Comparison of ENCODE assay signal across 7 mouse cellular contexts in the genomic region with DNA sequence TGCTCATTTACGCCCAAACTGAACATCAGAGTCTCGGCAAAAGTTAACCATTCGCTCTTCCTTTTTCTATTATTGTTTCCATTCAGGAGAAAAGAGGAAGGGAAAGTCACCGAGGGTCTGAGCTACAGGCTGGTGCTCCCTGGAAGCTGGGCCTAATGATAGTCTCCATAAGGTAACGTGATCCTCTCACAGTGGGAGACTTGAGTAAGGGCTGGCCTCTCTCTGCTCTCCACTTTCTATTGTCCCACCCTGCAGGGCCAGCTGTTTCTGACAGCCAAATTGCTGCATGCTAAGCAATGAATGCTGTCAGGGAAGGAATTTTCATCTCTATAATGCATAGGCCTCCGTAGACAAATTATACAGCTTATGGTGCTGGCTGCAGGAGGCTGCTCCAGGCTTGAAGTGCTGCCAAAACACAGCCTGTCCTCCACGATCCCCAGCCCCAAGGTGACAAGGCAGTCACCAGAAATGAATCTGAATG. TPM values are rescaled to one million over a fixed set of nuclear protein-coding genes. Genes with fewer than 3 reads are reported as not detected.
DNase-seq lines count a peak whose midpoint lies in the region; ATAC-seq and TF ChIP-seq lines count a peak whose summit lies in the region.

No protein-coding gene starts in this region.

- H3K36me3 ChIP-seq in lung, postnatal 0 days (ENCODE audit: insufficient read depth, low read length): no peaks in the 10 kb centered on the region
- H3K36me3 ChIP-seq in embryonic facial prominence, embryonic 14.5 days (ENCODE audit: control insufficient read depth, insufficient read depth, low read length): peaks cover 19% of the 10 kb centered on the region; the same call in 1 of the 2 replicates
- H3K36me3 ChIP-seq in hindbrain, postnatal 0 days (ENCODE audit: insufficient read depth, low read length): no peaks in the 10 kb centered on the region
- H3K36me3 ChIP-seq in midbrain, postnatal 0 days (ENCODE audit: insufficient read depth, low read length): no peaks in the 10 kb centered on the region; the same call in 1 of the 2 replicates

- peak; percentile 29; the same call in 1 of the 2 replicates for ATAC-seq in lung, postnatal 0 days
- ATAC-seq in embryonic facial prominence, embryonic 14.5 days (ENCODE audit: low read depth): peak; percentile 78
- ATAC-seq in hindbrain, postnatal 0 days: peak; percentile 27; the same call in 1 of the 2 replicates
- no peak for ATAC-seq in midbrain, postnatal 0 days (ENCODE audit: low FRiP score)

- peak; percentile 51 for DNase-seq in lung, postnatal 0 days (ENCODE audit: low spot score)
- DNase-seq in lung, postnatal 36 days: no peak
- DNase-seq in embryonic facial prominence, embryonic 14.5 days (ENCODE audit: low spot score): peak; percentile 92
- DNase-seq in hindbrain, postnatal 0 days (ENCODE audit: low spot score): peak; percentile 36
- DNase-seq in midbrain, postnatal 0 days (ENCODE audit: low spot score): peak; percentile 39
- DNase-seq in urinary bladder, postnatal 25 days (ENCODE audit: low spot score): no peak
- no peak for DNase-seq in spleen, adult 18-20 months

- H3K4me2 ChIP-seq in lung, postnatal 0 days (replicated peaks; ENCODE audit: low read depth, low read length): peak overlapping the region; percentile 6; the same call in 1 of the 2 replicates
- H3K4me2 ChIP-seq in embryonic facial prominence, embryonic 14.5 days (ENCODE audit: low read depth, low read length): peak overlapping the region; percentile 4; the same call in 1 of the 2 replicates
- H3K4me2 ChIP-seq in hindbrain, postnatal 0 days (ENCODE audit: low read depth, low read length): 0 out of 2 replicates have a peak overlapping the region, but pooled peaks have one; percentile 3
- H3K4me2 ChIP-seq in midbrain, postnatal 0 days (ENCODE audit: low read depth, low read length, poor library complexity, severe bottlenecking): no peak overlapping the region

- peak overlapping the region; percentile 47 for H3K27ac ChIP-seq in lung, postnatal 0 days (ENCODE audit: low read length)
- peak overlapping the region; percentile 74 for H3K27ac ChIP-seq in embryonic facial prominence, embryonic 14.5 days (replicated peaks; ENCODE audit: low read depth, low read length)
- peak overlapping the region; percentile 62 for H3K27ac ChIP-seq in hindbrain, postnatal 0 days
- H3K27ac ChIP-seq in midbrain, postnatal 0 days (ENCODE audit: low read depth, low read length): peak overlapping the region; percentile 47; the same call in 1 of the 2 replicates

- no peaks in the 10 kb centered on the region for H3K27me3 ChIP-seq in lung, postnatal 0 days (replicated peaks; ENCODE audit: insufficient read depth, low read length)
- no peaks in the 10 kb centered on the region for H3K27me3 ChIP-seq in embryonic facial prominence, embryonic 14.5 days (replicated peaks; ENCODE audit: control insufficient read depth, insufficient read depth, low read length)
- no peaks in the 10 kb centered on the region for H3K27me3 ChIP-seq in hindbrain, postnatal 0 days (ENCODE audit: insufficient read depth, low read length)
- no peaks in the 10 kb centered on the region for H3K27me3 ChIP-seq in midbrain, postnatal 0 days (ENCODE audit: insufficient read depth, low read length)

- no peak overlapping the region for H3K4me3 ChIP-seq in lung, postnatal 0 days (ENCODE audit: low read depth, low read length)
- no peak overlapping the region for H3K4me3 ChIP-seq in embryonic facial prominence, embryonic 14.5 days (ENCODE audit: low read depth, low read length)
- H3K4me3 ChIP-seq in hindbrain, postnatal 0 days (ENCODE audit: low read length): no peak overlapping the region
- no peak overlapping the region for H3K4me3 ChIP-seq in midbrain, postnatal 0 days (ENCODE audit: low read depth, low read length)

- TF ChIP-seq EP300 in lung, postnatal 0 days (IDR thresholded peaks at IDR 0.05): no peak

- H3K4me1 ChIP-seq in lung, postnatal 0 days (ENCODE audit: insufficient read depth, low read depth, low read length): peaks cover 32% of the 10 kb centered on the region
- H3K4me1 ChIP-seq in embryonic facial prominence, embryonic 14.5 days (ENCODE audit: control insufficient read depth, insufficient read depth, low read length): peaks cover 46% of the 10 kb centered on the region
- peaks cover 45% of the 10 kb centered on the region for H3K4me1 ChIP-seq in hindbrain, postnatal 0 days (ENCODE audit: insufficient read depth, low read length)
- peaks cover 13% of the 10 kb centered on the region for H3K4me1 ChIP-seq in midbrain, postnatal 0 days (ENCODE audit: insufficient read depth, low read length)

- WGBS in lung, postnatal 0 days: 22% methylated on average over 7 of the region's 7 CpGs
- WGBS in embryonic facial prominence, embryonic 14.5 days: 16% methylated on average over 7 of the region's 7 CpGs
- 17% methylated on average over 7 of the region's 7 CpGs for WGBS in hindbrain, postnatal 0 days
- 27% methylated on average over 7 of the region's 7 CpGs for WGBS in midbrain, postnatal 0 days

- no peak overlapping the region for H3K9ac ChIP-seq in lung, postnatal 0 days (replicated peaks; ENCODE audit: low read depth)
- H3K9ac ChIP-seq in embryonic facial prominence, embryonic 14.5 days (ENCODE audit: low read depth, low read length): no peak overlapping the region
- no peak overlapping the region for H3K9ac ChIP-seq in hindbrain, postnatal 0 days (replicated peaks; ENCODE audit: low read length)
- no peak overlapping the region for H3K9ac ChIP-seq in midbrain, postnatal 0 days (replicated peaks; ENCODE audit: low read length, poor library complexity, severe bottlenecking)

- no peaks in the 10 kb centered on the region for H3K9me3 ChIP-seq in lung, postnatal 0 days (ENCODE audit: low read length)
- H3K9me3 ChIP-seq in embryonic facial prominence, embryonic 14.5 days (ENCODE audit: control insufficient read depth, low read length): no peaks in the 10 kb centered on the region
- no peaks in the 10 kb centered on the region for H3K9me3 ChIP-seq in hindbrain, postnatal 0 days (ENCODE audit: low read length)
- no peaks in the 10 kb centered on the region for H3K9me3 ChIP-seq in midbrain, postnatal 0 days (ENCODE audit: low read length)

- TF ChIP-seq CTCF in lung, postnatal 0 days (IDR thresholded peaks at IDR 0.05): no peak
- TF ChIP-seq CTCF in hindbrain, postnatal 0 days (IDR thresholded peaks at IDR 0.05; ENCODE audit: low read depth): no peak
- no peak for TF ChIP-seq CTCF in midbrain, postnatal 0 days (IDR thresholded peaks at IDR 0.05)

RNA-seq across cellular contexts. Expression of gene Acvr1, which starts 33.4 kb away (rescaled TPM):
- 5.8 and 6.0 TPM in 2 replicates for polyA plus RNA-seq in lung, postnatal 0 days (2015; fragmentation: Nextera tagmentation; extraction: Ambion mirVana)
- polyA plus RNA-seq in embryonic facial prominence, embryonic 14.5 days (2014; fragmentation: Nextera tagmentation; extraction: Ambion mirVana): 14.7 and 15.0 TPM in 2 replicates
- total RNA-seq in hindbrain, postnatal 0 days (2014; rRNA removed): 11.5 and 12.5 TPM in 2 replicates
- polyA plus RNA-seq in hindbrain, postnatal 0 days (2015; fragmentation: Nextera tagmentation; extraction: Ambion mirVana): 4.9 and 5.0 TPM in 2 replicates
- total RNA-seq in midbrain, postnatal 0 days (2014; rRNA removed): 10.0 and 12.6 TPM in 2 replicates
- 3.6 and 4.1 TPM in 2 replicates for polyA plus RNA-seq in midbrain, postnatal 0 days (2015; fragmentation: Nextera tagmentation; extraction: Ambion mirVana)

RNA-seq across cellular contexts. Expression of gene Upp2, which starts 33.5 kb away (rescaled TPM):
- 6.4 and 10.4 TPM in 2 replicates for polyA plus RNA-seq in lung, postnatal 0 days (2015; fragmentation: Nextera tagmentation; extraction: Ambion mirVana)
- 8.5 and 8.7 TPM in 2 replicates for polyA plus RNA-seq in embryonic facial prominence, embryonic 14.5 days (2014; fragmentation: Nextera tagmentation; extraction: Ambion mirVana)
- 6.8 and 7.8 TPM in 2 replicates for total RNA-seq in hindbrain, postnatal 0 days (2014; rRNA removed)
- 10.4 and 11.8 TPM in 2 replicates for polyA plus RNA-seq in hindbrain, postnatal 0 days (2015; fragmentation: Nextera tagmentation; extraction: Ambion mirVana)
- total RNA-seq in midbrain, postnatal 0 days (2014; rRNA removed): 6.7 and 11.6 TPM in 2 replicates
- polyA plus RNA-seq in midbrain, postnatal 0 days (2015; fragmentation: Nextera tagmentation; extraction: Ambion mirVana): 9.8 and 11.6 TPM in 2 replicates

Comparison
In these comparisons a context has a peak if more than half of its experiments do, and no peak if none do; other contexts are left out.
1. DNase-seq: peak in lung, postnatal 0 days (single experiment), embryonic facial prominence, embryonic 14.5 days (single experiment), hindbrain, postnatal 0 days (single experiment) and midbrain, postnatal 0 days (single experiment); none in lung, postnatal 36 days (single experiment), urinary bladder, postnatal 25 days (single experiment) and spleen, adult 18-20 months (0 of 2).
2. Peak in every context shown above with its lines, with median percentiles within 50 percentile points of each other: H3K27ac ChIP-seq.